Mouse (Mus musculus): ENCODE results near the gene Inka1.
A peak's percentile ranks its signal among the peaks of the same experiment; 100 is the strongest.

Gene Inka1

GRCm38 (mm10) chr9:107950460-107951355 lies 35.0 kb downstream of the Inka1 start:
- DNase-seq = peak; percentile 95

GRCm38 (mm10) chr9:107949922-107950235 lies 35.8 kb downstream of the Inka1 start, which contains the start of gene Traip:
Gene Traip, plus strand, starts transcription at chr9:107950136.
- DNase-seq = no peak

- no peak for DNase-seq
Measured at GRCm38 (mm10) chr9:107949184-107949921, 36.3 kb downstream of the Inka1 start.

GRCm38 (mm10) chr9:107947241-107948194 lies 38.2 kb downstream of the Inka1 start:
- no peak for DNase-seq

GRCm38 (mm10) chr9:107936831-107937230 lies 48.8 kb downstream of the Inka1 start:
- DNase-seq = no peak

GRCm38 (mm10) chr9:107936215-107936822 lies 49.4 kb downstream of the Inka1 start:
- DNase-seq = no peak

GRCm38 (mm10) chr9:107935790-107936214 lies 49.9 kb downstream of the Inka1 start:
- peak; percentile 6 for DNase-seq

GRCm38 (mm10) chr9:107935374-107935773 lies 50.3 kb downstream of the Inka1 start, which contains the start of gene Camkv:
Gene Camkv, plus strand, starts transcription at chr9:107935674.
- no peak for DNase-seq

Data from lung, postnatal 14 days (tissue).